Mouse (Mus musculus) lung, postnatal 36 days (tissue): ENCODE results near the gene Itga9.

Source experiments
- DNase-seq: peaks from one replicate; pipeline ENCODE4 v3.0.0; 2022; ENCODE audit warnings: mixed read lengths

The Itga9 gene

DNA sequence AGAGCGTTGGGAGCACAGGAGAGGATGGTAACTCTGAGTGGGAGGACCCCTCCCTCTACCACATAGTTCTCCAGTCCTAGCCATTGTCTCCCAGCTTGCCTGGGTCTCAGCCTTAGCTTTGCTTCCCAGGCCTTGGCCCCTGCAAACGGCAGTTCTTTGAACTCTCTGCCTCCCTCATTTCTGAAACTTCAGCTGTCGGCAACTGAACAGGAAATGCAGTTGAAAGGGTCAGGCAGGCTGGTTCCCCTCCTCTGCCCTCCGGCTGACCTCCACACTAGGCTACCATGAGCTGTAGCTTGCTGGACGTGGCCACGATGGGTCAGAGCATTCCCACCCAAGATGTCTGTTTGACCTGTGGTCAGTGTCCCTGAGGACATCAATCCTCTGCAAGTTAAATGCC is 48.5 kb downstream of the Itga9 start:
- DNase-seq = no peak

DNA sequence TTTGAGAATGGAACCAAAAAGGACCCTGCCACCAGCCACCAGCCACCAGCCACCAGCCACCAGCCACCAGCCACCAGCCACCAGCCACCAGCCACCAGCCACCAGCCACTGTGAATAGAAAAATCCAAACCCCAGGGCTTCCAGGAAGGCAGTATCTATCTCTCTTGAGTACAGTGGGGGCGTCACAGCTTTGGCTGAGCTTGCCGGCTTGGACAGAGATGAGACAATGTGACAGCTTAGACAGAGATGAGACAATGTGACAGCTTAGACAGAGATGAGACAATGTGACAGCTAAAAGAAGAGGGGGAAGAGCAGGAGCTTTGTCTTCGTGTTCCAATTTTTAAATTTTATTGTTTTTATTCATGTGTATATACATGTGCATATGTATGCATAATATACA is 49.2 kb downstream of the Itga9 start:
- no peak for DNase-seq

DNA sequence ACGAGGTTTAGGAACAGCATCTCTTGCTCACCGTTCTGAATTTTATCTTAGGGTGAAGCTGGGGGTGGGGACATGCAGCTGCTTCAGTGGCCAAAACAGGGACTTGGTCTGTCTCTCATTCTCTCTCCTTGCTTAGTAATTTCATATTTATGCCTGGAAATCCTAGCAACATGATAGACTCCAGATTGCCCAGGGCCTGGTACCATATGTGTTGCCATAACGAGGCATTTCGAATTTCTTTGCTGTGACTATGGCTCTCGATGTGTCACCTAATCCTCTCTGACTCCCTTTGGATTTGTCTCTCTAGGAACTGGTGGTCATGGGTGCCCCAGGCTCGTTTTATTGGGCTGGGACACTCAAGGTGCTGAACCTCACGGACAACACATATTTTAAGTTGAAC is 51.7 kb downstream of the Itga9 start:
- no peak for DNase-seq

GRCm38 (mm10) chr9:118659809-118660208 is 53.3 kb downstream of the Itga9 start:
- DNase-seq = no peak

DNA sequence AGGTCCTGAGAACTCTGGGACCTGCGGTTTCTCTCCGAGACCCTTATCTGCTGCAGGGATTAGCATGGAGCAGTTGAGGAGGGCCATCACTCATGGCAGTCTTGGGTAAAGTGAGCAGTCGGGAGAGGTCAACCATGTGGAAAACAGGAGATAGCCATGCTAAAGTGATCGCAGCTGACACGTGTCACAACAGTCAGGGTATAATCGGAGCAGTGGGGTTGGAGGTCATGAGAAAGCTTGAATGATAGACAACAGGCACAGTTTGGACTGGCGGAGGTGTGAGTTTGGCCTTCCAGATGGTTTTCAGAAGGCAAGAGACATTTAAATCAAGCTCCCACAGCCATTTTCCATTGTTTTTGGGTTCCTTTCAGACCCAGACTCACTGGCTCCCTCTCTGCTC is 53.8 kb downstream of the Itga9 start:
- peak; percentile 68 for DNase-seq

GRCm38 (mm10) chr9:118662026-118662425 is 55.5 kb downstream of the Itga9 start:
- no peak for DNase-seq

GRCm38 (mm10) chr9:118662476-118662875 is 56.0 kb downstream of the Itga9 start:
- no peak for DNase-seq

- DNase-seq = no peak
These were observed 57.4 kb downstream of the Itga9 start for GRCm38 (mm10) chr9:118663938-118664337.

- DNase-seq = no peak
These were observed 59.6 kb downstream of the Itga9 start for GRCm38 (mm10) chr9:118666069-118666468.

DNA sequence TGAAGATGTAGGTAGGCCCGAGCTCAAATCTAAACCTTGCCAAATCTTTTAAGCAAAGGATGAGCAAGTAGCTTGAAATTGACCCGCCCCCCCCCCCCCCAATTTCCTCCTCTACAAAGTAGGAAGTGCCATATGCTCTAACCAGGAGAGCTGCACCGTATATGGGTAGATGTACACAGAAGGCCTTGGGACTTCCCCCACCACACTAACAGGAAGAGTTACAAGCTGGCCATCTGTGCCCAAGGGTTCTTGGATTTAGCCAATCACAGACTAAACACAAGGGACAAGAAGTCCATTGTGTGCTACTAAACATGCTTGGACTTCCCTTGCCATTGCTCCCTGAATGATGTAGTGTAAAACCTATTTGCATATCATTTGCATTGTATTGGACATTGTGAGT is 63.2 kb downstream of the Itga9 start:
- no peak for DNase-seq

- DNase-seq = no peak
These were observed 67.8 kb downstream of the Itga9 start for GRCm38 (mm10) chr9:118674277-118674676.

DNA sequence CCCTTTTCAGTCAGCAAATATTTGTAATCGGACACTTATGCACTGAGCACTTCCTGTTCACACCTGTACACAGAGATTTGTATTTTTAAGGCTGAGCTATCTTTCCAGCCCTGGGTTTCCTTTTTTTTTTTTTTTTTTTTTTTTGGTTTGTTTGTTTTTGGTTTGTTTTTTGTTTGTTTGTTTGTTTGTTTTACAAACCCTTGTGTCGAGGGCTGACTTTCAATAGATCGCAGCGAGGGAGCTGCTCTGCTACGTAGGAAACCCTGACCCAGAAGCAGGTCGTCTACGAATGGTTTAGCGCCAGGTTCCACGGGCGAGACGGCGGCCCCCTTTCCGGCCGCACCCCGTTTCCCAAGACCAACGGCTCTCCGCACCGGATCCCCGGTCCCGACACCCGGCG is 68.3 kb downstream of the Itga9 start:
- no peak for DNase-seq

DNA sequence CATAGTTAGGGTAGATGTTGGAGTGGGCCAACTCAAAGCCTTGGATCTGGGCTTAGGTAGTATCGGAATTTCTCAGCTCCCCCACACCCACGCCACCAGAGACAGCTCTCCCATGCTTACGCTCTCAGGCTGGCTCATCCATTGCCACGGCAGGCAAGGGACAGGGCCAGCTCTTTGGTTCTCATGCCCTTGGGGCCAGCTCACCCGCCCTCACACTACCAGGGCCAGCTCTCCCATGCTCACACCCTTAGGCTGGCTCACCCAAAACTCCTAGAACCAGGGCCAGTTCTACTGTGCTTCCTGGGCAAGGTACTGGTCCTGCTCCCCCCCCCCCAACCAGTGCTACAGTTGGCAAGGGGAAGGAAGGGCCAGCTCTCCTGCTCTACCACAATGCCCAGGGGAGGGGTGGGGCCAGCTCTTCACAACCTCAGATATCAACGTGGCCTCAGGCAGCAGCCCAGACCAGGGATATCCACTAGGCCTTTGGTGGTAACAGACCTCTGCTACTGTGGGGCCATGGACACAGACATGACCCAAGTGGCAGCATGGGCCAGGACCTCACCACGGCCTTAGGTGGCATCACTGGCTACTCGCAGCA is 69.2 kb downstream of the Itga9 start:
- DNase-seq = no peak

- no peak for DNase-seq
These were observed 70.2 kb downstream of the Itga9 start for GRCm38 (mm10) chr9:118676692-118677091.

DNA sequence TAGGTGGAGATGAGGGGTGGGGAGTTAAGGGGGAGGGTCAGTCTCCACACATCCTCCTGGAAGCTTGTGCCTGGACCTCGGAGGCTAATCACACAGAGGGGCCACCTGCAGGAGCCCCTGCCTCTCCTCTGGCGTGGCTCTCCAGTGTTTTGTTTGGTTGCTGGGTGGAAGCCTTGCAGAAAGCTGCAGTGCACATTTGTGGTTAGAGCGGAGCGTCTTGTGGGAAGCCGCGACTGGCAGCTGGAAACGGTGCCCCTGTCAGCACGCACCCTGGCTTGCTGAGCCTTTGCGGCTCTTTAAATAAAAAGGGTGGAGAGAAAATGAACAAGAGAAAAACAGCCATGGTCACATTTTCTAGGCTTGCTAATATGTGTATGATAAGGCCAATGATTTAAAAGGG is 70.9 kb downstream of the Itga9 start:
- DNase-seq = no peak

- DNase-seq = peak; percentile 37
These were observed 71.7 kb downstream of the Itga9 start for GRCm38 (mm10) chr9:118678020-118678750.

DNA sequence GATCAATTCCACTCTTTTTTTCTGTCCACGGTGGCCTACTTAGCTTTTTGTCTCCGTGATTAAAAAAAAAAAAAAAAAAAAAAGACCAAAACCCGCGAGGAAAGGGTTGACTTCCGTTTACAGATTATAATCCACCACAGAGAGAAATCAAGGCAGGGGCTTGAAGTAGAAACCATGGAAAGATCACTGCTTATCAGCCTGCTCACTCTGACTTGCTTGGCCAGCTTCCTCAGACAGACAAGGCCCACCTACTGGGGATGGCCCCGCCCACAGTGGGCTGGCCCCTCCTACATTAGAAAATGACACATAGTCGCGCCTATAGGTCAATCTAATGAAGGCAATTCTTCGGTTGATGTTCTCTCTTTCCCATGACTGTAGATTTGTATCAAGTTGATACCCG is 72.3 kb downstream of the Itga9 start:
- no peak for DNase-seq

DNA sequence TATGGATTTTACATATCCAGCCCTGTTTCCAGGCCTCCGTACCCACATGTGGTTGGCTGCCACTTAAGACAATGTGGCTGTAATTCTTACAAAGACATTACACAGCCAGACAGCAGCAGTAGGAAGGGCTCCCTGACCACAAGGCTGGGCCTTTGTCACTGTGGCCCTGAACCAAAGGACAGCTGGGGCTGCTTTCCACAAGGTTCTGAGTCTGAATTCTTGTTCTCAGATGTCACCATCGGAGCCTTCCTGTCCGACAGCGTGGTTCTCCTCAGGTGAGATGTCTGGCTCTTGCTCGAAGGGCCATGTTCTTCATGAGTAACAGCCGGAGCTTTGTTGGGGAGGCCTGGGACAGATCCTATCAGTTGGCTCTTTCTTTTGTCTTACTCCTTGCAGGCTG is 75.0 kb downstream of the Itga9 start:
- DNase-seq = no peak

DNA sequence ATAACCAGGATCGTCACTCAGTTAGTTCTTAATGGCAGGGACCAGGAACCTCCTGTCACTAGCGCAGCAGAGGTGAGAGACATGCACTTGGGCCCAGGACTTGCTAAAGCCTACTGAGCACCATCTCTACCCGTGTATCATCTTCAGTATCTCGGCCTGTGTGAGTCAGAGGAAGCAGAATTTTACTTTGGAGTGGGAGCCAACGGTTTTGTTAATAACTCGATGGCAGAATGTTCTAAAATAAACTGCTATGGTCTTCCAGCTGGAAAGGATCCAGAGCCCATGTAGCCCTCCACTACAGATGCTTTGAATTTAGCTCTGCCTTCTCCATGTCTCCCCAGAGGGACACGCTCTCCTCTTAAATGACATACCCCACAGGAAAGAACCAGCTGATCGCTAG is 75.7 kb downstream of the Itga9 start:
- DNase-seq = no peak

- DNase-seq = no peak
These were observed 77.0 kb downstream of the Itga9 start for GRCm38 (mm10) chr9:118683507-118683906.

GRCm38 (mm10) chr9:118684343-118684742 is 77.9 kb downstream of the Itga9 start:
- DNase-seq = peak; percentile 28

DNA sequence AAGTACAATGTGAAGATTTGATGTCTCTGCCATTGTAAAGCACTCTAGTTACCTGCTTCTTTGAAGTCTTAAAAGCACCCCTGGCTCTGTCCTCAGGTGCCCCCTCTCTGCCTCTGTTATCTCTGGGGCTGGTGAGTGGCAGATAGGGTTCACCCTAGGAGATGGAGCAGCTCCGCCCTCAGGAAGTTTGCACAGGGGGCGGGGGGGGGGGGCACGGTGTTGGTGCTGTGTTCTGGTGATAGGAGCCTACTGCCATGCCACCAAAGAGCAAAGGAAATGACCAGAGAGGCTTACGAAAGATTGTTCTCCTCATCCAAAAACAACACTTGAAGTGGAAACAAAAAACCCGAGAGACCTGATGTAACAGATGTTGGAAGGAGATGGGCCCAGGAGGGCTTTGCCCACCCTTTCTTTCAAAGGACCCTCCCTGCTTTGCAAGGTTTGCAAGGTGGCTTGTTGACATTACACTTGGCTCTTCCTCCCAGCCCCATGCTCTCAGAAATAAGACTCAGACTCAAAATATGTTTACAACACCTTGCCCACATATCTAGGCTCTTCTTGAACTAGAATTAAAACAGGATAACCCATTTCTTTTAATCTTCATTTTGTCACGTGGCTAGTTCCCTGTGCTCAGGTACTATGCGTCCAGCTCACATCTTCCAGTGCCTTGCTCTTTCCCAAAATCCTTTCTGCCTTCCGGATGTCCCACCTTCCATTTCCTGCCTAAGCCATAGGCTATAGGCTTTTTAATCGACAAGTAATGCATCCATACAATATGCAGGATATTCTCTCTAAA is 79.9 kb downstream of the Itga9 start:
- DNase-seq = peak; percentile 43

GRCm38 (mm10) chr9:118688248-118688647 is 81.8 kb downstream of the Itga9 start:
- DNase-seq = no peak

DNA sequence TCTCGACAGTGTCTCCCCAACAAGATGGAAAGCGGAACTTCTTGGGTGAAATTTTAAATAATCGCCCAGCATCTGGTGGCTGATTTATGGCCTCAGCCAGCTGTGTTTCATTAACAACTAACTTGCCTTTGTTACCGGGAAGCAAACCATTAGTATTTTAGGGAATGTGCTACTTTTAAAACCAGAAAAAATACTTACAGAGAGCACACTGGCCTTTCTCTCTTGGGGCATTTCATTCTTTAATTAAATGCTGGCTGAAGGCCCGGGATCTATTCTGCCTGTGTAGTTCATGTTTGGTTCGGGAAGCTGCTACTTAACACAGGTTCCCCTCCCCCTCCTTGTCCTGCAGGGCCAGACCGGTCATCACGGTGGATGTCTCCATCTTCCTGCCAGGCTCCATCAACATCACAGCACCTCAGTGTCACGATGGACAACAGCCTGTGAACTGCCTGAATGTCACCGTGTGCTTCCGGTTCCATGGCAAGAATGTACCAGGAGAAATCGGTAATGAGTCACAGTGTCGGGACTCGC is 82.5 kb downstream of the Itga9 start:
- DNase-seq = no peak
